Mouse (Mus musculus) gastrocnemius, postnatal 10 days (tissue): Measurements from ENCODE around the gene Anxa8. TPM values are rescaled to one million over a fixed set of nuclear protein-coding genes. Genes with fewer than 3 reads are reported as not detected.

Source experiments
- DNase-seq: peaks from one replicate; pipeline ENCODE4 v3.0.0; 2021; ENCODE audit warnings: mixed read lengths
- long read RNA-seq, 2 experiments: library from polyadenylated mRNA; stranded (forward); transcript quantifications; one replicate each; pipeline ENCODE4 v2.0.0; 2021
- total RNA-seq, 2 experiments: library from RNA; stranded (reverse); gene quantifications; 2 replicates each; pipeline ENCODE4 v1.2.3; 2021

Anxa8 gene
- total RNA-seq = 1 to 10 TPM in 1 of 2 experiments, under 1 TPM in 1; 0.28 to 1.3 TPM
- long read RNA-seq, experiment 1, partial matches to known transcripts = 0 of 4 reads
- long read RNA-seq, experiment 1, other reads (novel, unspliced or antisense) = 1 of 4 reads
- long read RNA-seq, experiment 2 = 0 reads

- DNase-seq = no peak
Observed at GRCm38 (mm10) chr14:34085731-34086130, at the start of gene Anxa8. TSS of gene Anxa8 (plus strand) at chr14:34085981.

DNA sequence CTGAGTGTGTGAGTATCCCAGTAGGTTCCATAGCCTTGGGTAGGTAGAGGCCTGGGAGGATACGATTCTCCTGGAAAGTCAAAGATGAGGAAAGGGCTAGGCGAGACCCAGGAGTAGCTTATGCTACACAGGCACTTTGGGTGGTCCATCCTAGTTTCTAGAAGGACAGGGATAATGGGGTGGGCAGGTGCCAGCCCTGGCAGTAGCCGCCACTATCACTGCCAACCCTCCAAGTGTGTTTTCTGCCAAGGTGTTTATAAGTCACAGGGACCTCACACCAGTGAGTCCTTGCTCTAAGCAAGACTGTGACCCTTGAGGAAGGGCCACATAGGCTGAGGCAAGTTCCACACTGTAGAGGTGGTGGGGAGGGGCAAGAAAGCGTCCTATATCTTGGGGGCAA, 44.5 kb upstream of the Anxa8 start:
- no peak for DNase-seq

- DNase-seq = no peak
Observed at GRCm38 (mm10) chr14:34043341-34043740, 42.4 kb upstream of the Anxa8 start.

DNA sequence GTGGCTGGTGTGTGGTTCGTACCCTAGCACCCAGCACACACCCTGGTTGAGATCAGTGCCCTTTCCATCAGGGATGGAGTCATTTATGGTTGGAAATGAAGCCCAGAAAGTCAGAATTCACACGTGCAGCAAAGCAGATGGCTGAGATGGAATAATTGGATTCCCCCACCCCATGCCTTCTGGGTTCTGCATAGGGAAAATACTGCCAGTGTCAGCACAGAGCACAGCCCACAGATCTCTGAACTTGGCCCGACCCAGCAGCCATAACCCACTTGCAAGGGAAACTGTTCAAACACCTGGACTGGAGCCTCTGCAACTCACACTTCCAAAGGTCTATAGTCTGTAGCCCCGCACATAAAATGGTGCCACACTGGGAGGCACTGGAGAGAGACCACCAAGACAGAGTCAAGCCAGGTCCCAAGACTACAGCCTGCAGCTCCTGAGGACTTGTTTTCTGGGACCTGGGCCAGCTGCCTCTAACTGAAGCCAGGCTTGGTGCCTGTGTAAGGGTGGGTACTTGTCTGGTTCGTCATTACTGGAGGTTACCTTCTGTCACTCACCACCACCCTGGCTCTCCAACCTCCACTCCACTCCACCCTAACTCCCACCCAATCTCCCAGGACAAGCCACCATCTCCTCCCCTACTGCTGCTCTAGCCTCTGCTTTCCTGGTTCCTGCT, 35.5 kb upstream of the Anxa8 start:
- DNase-seq = no peak

DNA sequence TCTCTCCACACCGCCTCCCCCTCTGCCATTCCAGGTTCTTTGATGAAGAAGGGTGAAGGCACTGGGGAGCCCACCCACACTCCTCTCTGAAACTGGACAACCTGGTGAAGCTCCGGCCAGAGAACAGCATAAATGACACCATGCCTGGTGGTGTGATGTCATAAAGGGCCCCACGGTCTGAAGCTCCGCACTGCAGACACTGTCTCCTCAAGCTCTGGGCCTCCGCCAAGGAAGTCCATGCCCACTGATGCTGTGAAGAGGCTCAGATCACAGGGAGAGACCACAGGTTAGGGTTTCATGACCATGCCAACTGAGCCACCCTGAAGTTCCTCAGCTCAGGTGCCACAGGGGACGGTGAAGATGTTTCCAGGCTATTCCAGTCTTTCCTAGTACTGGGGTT, 33.3 kb upstream of the Anxa8 start, which contains the start of gene Antxrl:
Gene Antxrl (plus strand): TSS at position 192 of the 400 bp plus-strand sequence.
- no peak for DNase-seq

DNA sequence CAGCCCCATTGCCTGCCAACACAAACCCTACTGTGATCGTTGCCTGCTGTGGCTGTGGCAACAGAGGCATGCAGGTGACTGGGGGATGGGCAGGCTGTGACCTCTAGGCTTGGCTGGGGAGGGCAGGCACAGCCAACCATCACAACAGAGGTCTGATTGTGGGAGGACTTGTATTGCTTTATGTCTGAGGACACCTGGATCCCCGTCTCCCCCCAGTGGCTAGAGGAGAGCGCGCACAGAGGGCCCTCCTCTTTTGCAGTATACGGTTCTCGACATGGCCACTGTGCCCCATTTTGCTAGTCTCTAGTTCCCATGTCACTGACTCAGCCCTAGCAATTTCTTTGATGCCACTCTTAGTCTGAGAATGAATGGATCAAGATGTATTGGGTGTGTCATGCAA, 14.1 kb upstream of the Anxa8 start:
- DNase-seq = no peak

- no peak for DNase-seq
Observed at GRCm38 (mm10) chr14:34075346-34075745, 10.4 kb upstream of the Anxa8 start.

- no peak for DNase-seq
Observed at GRCm38 (mm10) chr14:34077222-34077621, 8.6 kb upstream of the Anxa8 start.

- no peak for DNase-seq
Observed at GRCm38 (mm10) chr14:34078293-34078692, 7.5 kb upstream of the Anxa8 start.

GRCm38 (mm10) chr14:34080321-34080997, 5.3 kb upstream of the Anxa8 start:
- peak; percentile 77 for DNase-seq

DNA sequence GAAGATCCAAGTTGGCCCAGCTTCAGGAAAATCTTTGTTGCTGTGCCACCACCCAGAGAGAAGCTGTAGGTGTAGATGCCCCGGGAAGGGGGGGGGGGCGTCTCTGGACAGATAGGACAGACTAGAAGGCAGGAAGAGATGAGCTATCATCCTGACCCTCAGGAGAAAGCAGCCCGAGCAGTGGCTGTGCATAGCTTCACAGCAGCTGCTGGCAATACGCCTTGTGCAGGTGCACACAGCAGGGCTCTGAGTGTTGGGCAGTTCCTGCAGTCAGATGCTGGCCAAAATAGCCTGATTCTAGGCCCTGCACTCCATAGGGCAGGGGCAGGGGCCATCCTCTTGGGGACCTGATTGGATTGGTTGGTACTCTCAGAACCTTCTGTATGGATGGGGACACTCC, 1.0 kb downstream of the Anxa8 start:
- no peak for DNase-seq

DNA sequence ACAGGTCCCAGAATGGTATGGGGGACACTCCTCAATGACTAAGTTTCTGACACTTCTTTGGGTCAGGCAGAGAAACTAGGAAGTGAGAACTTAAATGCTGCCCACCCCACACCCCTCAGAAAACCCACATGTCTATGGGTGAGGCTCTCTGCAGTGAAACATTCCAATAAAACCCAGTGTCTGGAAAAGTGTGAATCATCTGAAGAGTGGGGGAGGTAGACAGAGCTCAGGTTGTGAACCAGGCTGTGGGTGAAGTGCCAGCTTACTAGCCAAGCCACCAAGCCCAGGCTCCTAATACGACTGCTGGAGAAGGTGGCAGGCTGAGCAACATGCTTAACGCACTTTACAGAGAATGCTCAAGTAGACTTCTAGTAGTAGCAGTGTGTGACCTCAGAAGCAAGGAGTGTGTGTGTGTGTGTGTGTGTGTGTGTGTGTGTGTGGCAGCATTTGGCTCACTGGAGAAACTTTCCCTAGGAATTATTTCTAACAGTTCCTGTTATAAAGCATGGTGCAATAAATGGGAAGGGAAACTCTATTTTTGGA, 2.1 kb downstream of the Anxa8 start:
- no peak for DNase-seq

DNA sequence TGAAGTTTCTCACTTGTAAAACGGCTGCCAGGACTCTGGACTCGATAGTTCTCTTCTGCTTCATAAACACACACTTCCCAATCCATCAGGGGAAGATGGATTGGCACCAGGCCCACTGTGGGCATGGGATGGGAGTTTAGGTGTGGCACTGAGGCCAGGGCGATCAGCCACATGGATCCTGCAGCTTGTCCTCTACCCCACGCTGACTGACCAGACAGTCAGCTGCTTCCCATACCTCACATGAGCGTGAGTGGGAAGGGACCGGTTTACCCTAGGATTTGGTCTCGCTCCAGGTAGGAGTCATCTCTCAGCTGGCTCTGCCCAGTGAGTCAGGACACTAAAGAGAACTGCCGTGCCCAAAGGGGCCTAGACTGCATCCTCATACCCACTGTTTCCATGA, 4.0 kb downstream of the Anxa8 start:
- DNase-seq = no peak

DNA sequence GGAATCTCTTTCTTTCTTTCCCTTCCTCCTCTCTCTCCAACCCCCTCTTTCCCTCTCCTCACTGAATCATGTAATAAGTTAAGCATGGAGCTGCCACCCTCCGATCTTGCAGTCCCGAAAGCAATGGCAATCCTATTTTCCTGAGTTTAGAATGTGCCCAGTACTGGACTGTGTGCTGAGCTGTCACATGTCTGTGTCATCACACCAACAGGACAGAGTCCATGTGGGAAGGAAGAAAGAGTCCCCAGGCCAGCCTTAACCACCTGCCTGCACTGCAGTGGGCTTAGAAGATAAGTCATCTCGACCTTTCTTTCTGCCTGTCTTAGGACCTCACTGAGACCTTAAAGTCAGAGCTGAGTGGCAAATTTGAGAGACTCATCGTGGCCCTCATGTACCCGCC, 5.7 kb downstream of the Anxa8 start:
- DNase-seq = no peak

DNA sequence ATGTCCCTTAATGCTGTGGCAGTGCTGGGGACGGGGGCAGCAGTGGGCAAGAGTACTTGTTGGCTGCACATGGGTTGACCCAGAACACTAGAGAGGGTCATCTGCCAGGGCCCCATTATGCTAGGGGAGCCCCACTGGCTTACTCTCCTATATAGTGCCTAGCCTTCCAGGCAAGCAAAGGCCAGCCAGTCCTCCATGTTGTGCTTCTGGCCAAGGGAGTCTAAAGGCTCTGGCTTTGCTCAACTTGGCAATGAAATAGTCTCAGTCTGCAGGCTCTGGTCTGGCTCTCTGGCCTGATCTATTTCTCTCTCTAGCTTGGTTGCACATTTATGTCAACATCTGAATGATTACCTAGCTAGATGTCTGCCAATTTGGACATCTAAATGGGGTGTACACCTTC, 7.1 kb downstream of the Anxa8 start:
- DNase-seq = no peak

- no peak for DNase-seq
Observed at GRCm38 (mm10) chr14:34096161-34096560, 10.4 kb downstream of the Anxa8 start.

GRCm38 (mm10) chr14:34102601-34103000, 16.8 kb downstream of the Anxa8 start, which contains the start of gene A630023A22Rik:
TSS of gene A630023A22Rik (minus strand) at chr14:34102754.
- DNase-seq = no peak

DNA sequence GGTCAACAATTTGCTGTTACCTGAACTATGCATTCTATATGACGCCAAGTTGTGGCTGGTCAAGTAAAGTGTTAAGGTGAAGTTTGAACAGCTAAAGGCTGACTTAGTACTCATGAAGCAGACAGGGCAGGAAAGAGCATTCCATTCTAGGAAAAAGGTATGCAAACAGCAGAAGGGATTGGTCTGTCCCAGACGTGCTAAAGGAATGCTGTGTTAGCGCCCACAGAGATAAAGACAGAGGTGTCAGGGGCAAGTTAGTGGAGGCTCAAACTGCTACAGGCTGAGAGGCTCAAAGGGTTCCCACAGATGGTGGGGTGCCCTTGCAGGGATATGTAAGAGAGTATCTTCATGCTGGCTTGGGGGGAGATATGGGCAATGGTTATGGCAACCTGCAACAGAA, 18.1 kb downstream of the Anxa8 start:
- no peak for DNase-seq

GRCm38 (mm10) chr14:34104892-34105291, 19.1 kb downstream of the Anxa8 start:
- DNase-seq = peak; percentile 70

GRCm38 (mm10) chr14:34106389-34107062, 20.7 kb downstream of the Anxa8 start:
- DNase-seq = peak; percentile 63

- no peak for DNase-seq
Observed at GRCm38 (mm10) chr14:34107594-34107993, 21.8 kb downstream of the Anxa8 start.

- DNase-seq = no peak
Observed at GRCm38 (mm10) chr14:34114311-34114710, 28.5 kb downstream of the Anxa8 start.
